In the genomic region with DNA sequence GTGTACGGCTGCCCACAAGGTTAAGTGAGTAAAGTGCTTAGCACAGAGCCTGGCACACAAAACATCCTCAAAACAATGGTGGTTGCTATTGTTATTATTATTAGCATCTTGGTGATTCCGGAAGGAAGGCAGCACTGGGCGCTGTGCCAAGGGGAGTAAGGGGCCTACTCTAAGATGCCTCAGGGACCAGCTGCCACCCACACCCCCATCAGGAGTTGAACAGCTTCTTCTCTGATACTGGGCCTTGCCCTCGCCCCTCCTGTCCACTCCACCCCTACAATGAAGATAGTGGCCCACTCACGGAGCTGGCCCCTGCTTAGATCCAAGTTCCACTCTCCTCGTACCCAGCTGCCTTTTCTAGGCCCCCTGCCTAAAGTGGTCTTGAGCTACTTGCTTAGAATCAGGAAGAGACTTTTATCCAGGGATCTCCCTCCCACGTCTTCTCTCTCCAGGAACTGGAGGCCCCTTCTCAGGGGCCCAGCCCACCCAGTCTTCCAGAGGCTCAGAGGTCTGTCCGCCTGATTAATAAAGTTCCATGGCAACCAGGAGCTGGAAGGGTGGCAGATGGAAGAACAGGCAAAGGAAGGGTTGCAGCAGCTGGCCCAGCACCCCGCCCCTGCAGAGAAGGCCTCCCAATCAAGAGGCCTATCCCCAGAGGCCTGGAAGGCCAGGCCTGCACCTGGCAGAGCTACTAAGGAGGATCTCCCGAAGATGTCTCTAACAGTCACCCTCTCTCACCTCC, we compare ENCODE assay signal across 8 mouse cellular contexts. TPM values are rescaled to one million over a fixed set of nuclear protein-coding genes. Genes with fewer than 3 reads are reported as not detected.
DNase-seq lines count a peak whose midpoint lies in the region; ATAC-seq lines count a peak whose summit lies in the region.

No protein-coding gene starts in this region.

- peak overlapping the region; percentile 86 for H3K4me2 ChIP-seq in embryonic facial prominence, embryonic 13.5 days
- peak overlapping the region; percentile 99 for H3K4me2 ChIP-seq in hindbrain, embryonic 16.5 days (ENCODE audit: low read length)

- peaks cover 48% of the 10 kb centered on the region for H3K4me1 ChIP-seq in embryonic facial prominence, embryonic 13.5 days
- peaks cover 21% of the 10 kb centered on the region for H3K4me1 ChIP-seq in hindbrain, embryonic 16.5 days (ENCODE audit: control insufficient read depth, insufficient read depth, low read depth, low read length)

- H3K27me3 ChIP-seq in embryonic facial prominence, embryonic 13.5 days, result no peaks in the 10 kb centered on the region
- no peaks in the 10 kb centered on the region for H3K27me3 ChIP-seq in hindbrain, embryonic 16.5 days (replicated peaks; ENCODE audit: control insufficient read depth, insufficient read depth, low read length)

- H3K9me3 ChIP-seq in embryonic facial prominence, embryonic 13.5 days, result no peaks in the 10 kb centered on the region
- H3K9me3 ChIP-seq in hindbrain, embryonic 16.5 days (ENCODE audit: control insufficient read depth, low read length), result no peaks in the 10 kb centered on the region

- peaks cover 9% of the 10 kb centered on the region for H3K36me3 ChIP-seq in embryonic facial prominence, embryonic 13.5 days
- H3K36me3 ChIP-seq in hindbrain, embryonic 16.5 days (ENCODE audit: control insufficient read depth, insufficient read depth, low read length), result no peaks in the 10 kb centered on the region

- H3K27ac ChIP-seq in embryonic facial prominence, embryonic 13.5 days, result peak overlapping the region; percentile 88
- H3K27ac ChIP-seq in hindbrain, embryonic 16.5 days (ENCODE audit: low read depth, low read length), result peak overlapping the region; percentile 23

- peak overlapping the region; percentile 77 for H3K4me3 ChIP-seq in embryonic facial prominence, embryonic 13.5 days
- H3K4me3 ChIP-seq in hindbrain, embryonic 16.5 days (ENCODE audit: low read length), result peak overlapping the region; percentile 62

- ATAC-seq in embryonic facial prominence, embryonic 13.5 days (ENCODE audit: insufficient number of reproducible peaks, insufficient read depth, low FRiP score, low TSS enrichment, low read depth), result no peak
- ATAC-seq in hindbrain, embryonic 16.5 days, result no peak
- ATAC-seq in megakaryocyte-erythroid progenitor cell, adult 5-6 weeks (replicated peaks; ENCODE audit: low FRiP score, low TSS enrichment, poor library complexity, severe bottlenecking), result peak; percentile 45

- intact Hi-C loops in gastrocnemius, postnatal 14 days (cut with DNase I; ENCODE audit: low total_unique reads), result no loop called here
- intact Hi-C loops in gastrocnemius, postnatal 36 days (cut with DNase I), result loop anchor here (5.0 kb wide), 1 partner anchor 39 kb away; no protein-coding TSS in a partner anchor

- peak overlapping the region; percentile 80 for H3K9ac ChIP-seq in embryonic facial prominence, embryonic 13.5 days
- H3K9ac ChIP-seq in hindbrain, embryonic 16.5 days (ENCODE audit: low read depth, low read length), result peak overlapping the region; percentile 57

- peak; percentile 41 for DNase-seq in gastrocnemius, postnatal 14 days
- no peak for DNase-seq in gastrocnemius, postnatal 36 days
- peak; percentile 55 for DNase-seq in ES-CJ7 (ENCODE audit: low read depth, low spot score)
- DNase-seq in layer of hippocampus, postnatal 14 days (ENCODE audit: low spot score in 2 of 2), result no peak
- DNase-seq in spleen, postnatal 36 days (ENCODE audit: low spot score in 2 of 2), result no peak

- 18% methylated on average over 10 of the region's 10 CpGs for WGBS in embryonic facial prominence, embryonic 13.5 days
- 11% methylated on average over 10 of the region's 10 CpGs for WGBS in hindbrain, embryonic 16.5 days

RNA-seq across cellular contexts. Expression of a gene that starts 1.2 kb away (rescaled TPM):
- total RNA-seq in gastrocnemius, postnatal 14 days (2021), result 1 to 10 TPM; 2.5 to 3.1 TPM
- total RNA-seq in gastrocnemius, postnatal 36 days (2021), result under 1 TPM; 0.48 to 0.69 TPM
- 21.1 and 22.6 TPM in 2 replicates for polyA plus RNA-seq in embryonic facial prominence, embryonic 13.5 days (2015; fragmentation: Nextera tagmentation; extraction: Ambion mirVana)
- 5.0 and 8.0 TPM in 2 replicates for polyA plus RNA-seq in hindbrain, embryonic 16.5 days (2015; fragmentation: Nextera tagmentation; extraction: Ambion mirVana)
- total RNA-seq in megakaryocyte-erythroid progenitor cell, adult 5-6 weeks (2014; fragmentation: Nextera tagmentation), result 25.3 and 26.1 TPM in 2 replicates
- 7.0 and 7.8 TPM in 2 replicates for total RNA-seq in megakaryocyte-erythroid progenitor cell, adult 5-6 weeks (2017)
- 1 to 10 TPM; 7.1 to 8.0 TPM for total RNA-seq in layer of hippocampus, postnatal 14 days (2021)

RNA-seq across cellular contexts. Expression of a gene that starts 9.8 kb away (rescaled TPM):
- total RNA-seq in gastrocnemius, postnatal 14 days (2021), result 1 to 10 TPM; 1.1 to 1.2 TPM
- under 1 TPM; 0.27 to 0.28 TPM for total RNA-seq in gastrocnemius, postnatal 36 days (2021)
- polyA plus RNA-seq in embryonic facial prominence, embryonic 13.5 days (2015; fragmentation: Nextera tagmentation; extraction: Ambion mirVana), result 3.8 and 4.3 TPM in 2 replicates
- polyA plus RNA-seq in hindbrain, embryonic 16.5 days (2015; fragmentation: Nextera tagmentation; extraction: Ambion mirVana), result 21.6 and 25.7 TPM in 2 replicates
- 3.1 and 6.1 TPM in 2 replicates for total RNA-seq in megakaryocyte-erythroid progenitor cell, adult 5-6 weeks (2014; fragmentation: Nextera tagmentation)
- total RNA-seq in megakaryocyte-erythroid progenitor cell, adult 5-6 weeks (2017), result 0.09 and 1.8 TPM in 2 replicates
- 10 to 100 TPM; 27.7 to 28.0 TPM for total RNA-seq in layer of hippocampus, postnatal 14 days (2021)

RNA-seq across cellular contexts. Expression of a gene that starts 16.9 kb away (rescaled TPM):
- total RNA-seq in gastrocnemius, postnatal 14 days (2021), result not detected
- total RNA-seq in gastrocnemius, postnatal 36 days (2021), result not detected
- polyA plus RNA-seq in embryonic facial prominence, embryonic 13.5 days (2015; fragmentation: Nextera tagmentation; extraction: Ambion mirVana), result 0.41 and 0.45 TPM in 2 replicates
- 0.47 and 0.50 TPM in 2 replicates for polyA plus RNA-seq in hindbrain, embryonic 16.5 days (2015; fragmentation: Nextera tagmentation; extraction: Ambion mirVana)
- total RNA-seq in megakaryocyte-erythroid progenitor cell, adult 5-6 weeks (2014; fragmentation: Nextera tagmentation), result not detected in 2 replicates
- not detected in 2 replicates for total RNA-seq in megakaryocyte-erythroid progenitor cell, adult 5-6 weeks (2017)
- total RNA-seq in layer of hippocampus, postnatal 14 days (2021), result not detected

RNA-seq across cellular contexts. Expression of a gene that starts 21.6 kb away (rescaled TPM):
- under 1 TPM in 1 of 2 experiments, not detected in 1; 0.31 TPM for total RNA-seq in gastrocnemius, postnatal 14 days (2021)
- not detected for total RNA-seq in gastrocnemius, postnatal 36 days (2021)
- polyA plus RNA-seq in embryonic facial prominence, embryonic 13.5 days (2015; fragmentation: Nextera tagmentation; extraction: Ambion mirVana), result 0.95 and 1.6 TPM in 2 replicates
- polyA plus RNA-seq in hindbrain, embryonic 16.5 days (2015; fragmentation: Nextera tagmentation; extraction: Ambion mirVana), result 2.4 and 2.5 TPM in 2 replicates
- total RNA-seq in megakaryocyte-erythroid progenitor cell, adult 5-6 weeks (2014; fragmentation: Nextera tagmentation), result not detected in 2 replicates
- total RNA-seq in megakaryocyte-erythroid progenitor cell, adult 5-6 weeks (2017), result not detected in 2 replicates
- total RNA-seq in layer of hippocampus, postnatal 14 days (2021), result 1 to 10 TPM; 1.0 to 1.4 TPM

RNA-seq across cellular contexts. Expression of a gene that starts 35.0 kb away (rescaled TPM):
- 10 to 100 TPM; 14.1 to 14.9 TPM for total RNA-seq in gastrocnemius, postnatal 14 days (2021)
- 10 to 100 TPM; 10.8 to 11.8 TPM for total RNA-seq in gastrocnemius, postnatal 36 days (2021)
- polyA plus RNA-seq in embryonic facial prominence, embryonic 13.5 days (2015; fragmentation: Nextera tagmentation; extraction: Ambion mirVana), result 24.0 and 24.7 TPM in 2 replicates
- 18.7 and 20.6 TPM in 2 replicates for polyA plus RNA-seq in hindbrain, embryonic 16.5 days (2015; fragmentation: Nextera tagmentation; extraction: Ambion mirVana)
- 17.3 and 18.1 TPM in 2 replicates for total RNA-seq in megakaryocyte-erythroid progenitor cell, adult 5-6 weeks (2014; fragmentation: Nextera tagmentation)
- total RNA-seq in megakaryocyte-erythroid progenitor cell, adult 5-6 weeks (2017), result 9.1 and 12.4 TPM in 2 replicates
- total RNA-seq in layer of hippocampus, postnatal 14 days (2021), result 10 to 100 TPM; 17.2 to 19.8 TPM

Comparison
In these comparisons a context has a peak if more than half of its experiments do, and no peak if none do; other contexts are left out.
1. DNase-seq: peak in gastrocnemius, postnatal 14 days (single experiment) and ES-CJ7 (single experiment); none in gastrocnemius, postnatal 36 days (0 of 2), layer of hippocampus, postnatal 14 days (0 of 2) and spleen, postnatal 36 days (0 of 2).
2. RNA of a gene that starts 9.8 kb away (total RNA-seq): 27.7 to 28.0 TPM in layer of hippocampus, postnatal 14 days; 0.09 to 6.1 TPM in megakaryocyte-erythroid progenitor cell, adult 5-6 weeks, 1.1 to 1.2 TPM in gastrocnemius, postnatal 14 days and 0.27 to 0.28 TPM in gastrocnemius, postnatal 36 days; every median in the first group is over 4 times any median in the second.